Mouse (Mus musculus) embryonic fibroblast, embryonic 13.5 days (primary cell): Measurements from ENCODE around the gene Pdik1l.

Experiments used
- CTCF ChIP-seq: IDR thresholded peaks from 2 replicates; pipeline ENCODE4 v1.5.1; 2011; ENCODE audit warnings: mild to moderate bottlenecking, control low read depth, low read length, moderate library complexity, borderline replicate concordance; ENCODE audit not compliant: insufficient read depth
- POLR2A ChIP-seq: IDR thresholded peaks from 2 replicates; pipeline ENCODE4 v1.6.1; 2011; ENCODE audit warnings: low read depth, mild to moderate bottlenecking, control low read depth, low read length, moderate library complexity

- TF ChIP-seq POLR2A (no peak), CTCF (no peak)
Observed at GRCm38 (mm10) chr4:134238686-134239085, 49.0 kb downstream of the Pdik1l start.
